Mouse (Mus musculus) CH12F3 (cell line): ENCODE results near the gene Gm9970.

Source experiments
- in situ Hi-C: fragments of 300-500 bp; cut with MboI; formaldehyde crosslinking; loops from 2 replicates; pipeline ENCODE4 v1.14.3; 2020; ENCODE audit warnings: low sequenced_read_pairs

Gene Gm9970

DNA sequence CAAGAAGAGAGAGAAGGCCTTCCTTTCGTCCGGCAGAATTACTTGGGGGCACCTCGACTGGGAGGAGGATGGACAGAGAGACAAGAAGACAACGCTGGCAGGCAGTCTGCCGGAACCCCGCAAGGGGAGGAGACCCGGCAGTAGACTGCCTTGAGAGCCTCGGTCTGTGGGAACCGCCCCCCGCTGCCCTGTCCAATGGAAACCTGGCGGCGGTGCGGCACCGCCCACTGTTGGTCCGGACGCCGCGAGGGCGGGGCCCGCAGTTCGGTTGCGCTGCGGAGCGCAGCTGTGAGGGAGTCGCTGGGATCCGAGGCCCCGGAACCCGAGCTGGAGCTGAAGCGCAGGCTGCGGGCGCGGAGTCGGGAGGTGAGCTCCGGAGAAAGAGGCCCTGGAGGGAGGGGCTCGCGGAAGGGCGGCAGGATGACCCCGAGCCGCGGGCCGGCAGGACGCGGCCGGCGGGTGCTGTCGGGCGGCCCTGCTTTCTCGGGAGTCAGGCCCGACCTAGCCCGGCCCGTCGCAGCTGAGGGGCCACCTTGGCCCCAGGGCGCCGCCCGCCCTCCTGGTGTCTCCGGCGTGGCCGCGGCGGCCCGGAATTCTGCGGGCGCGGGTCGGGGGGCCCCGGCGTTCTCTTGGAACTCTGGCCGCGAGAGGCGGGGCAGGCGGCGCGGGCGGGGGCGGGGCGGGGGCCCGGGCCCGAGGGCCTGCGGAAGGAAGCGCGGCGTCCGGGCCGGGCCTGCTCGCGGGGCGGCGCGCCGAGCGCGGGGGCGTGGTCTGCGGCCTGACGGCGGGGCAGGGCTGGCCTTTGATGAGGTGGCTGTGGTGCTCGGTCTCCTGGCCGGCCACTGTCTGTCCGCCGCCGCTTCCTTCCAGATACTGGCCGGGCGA lies at the start of gene Gm9970, which contains the start of gene Nrbp1:
TSS of gene Gm9970 (minus strand) at position 596 of the 885 bp plus-strand sequence.
TSS of gene Nrbp1 (plus strand) at position 228 of the 885 bp plus-strand sequence.
- in situ Hi-C loops = no loop called here

DNA sequence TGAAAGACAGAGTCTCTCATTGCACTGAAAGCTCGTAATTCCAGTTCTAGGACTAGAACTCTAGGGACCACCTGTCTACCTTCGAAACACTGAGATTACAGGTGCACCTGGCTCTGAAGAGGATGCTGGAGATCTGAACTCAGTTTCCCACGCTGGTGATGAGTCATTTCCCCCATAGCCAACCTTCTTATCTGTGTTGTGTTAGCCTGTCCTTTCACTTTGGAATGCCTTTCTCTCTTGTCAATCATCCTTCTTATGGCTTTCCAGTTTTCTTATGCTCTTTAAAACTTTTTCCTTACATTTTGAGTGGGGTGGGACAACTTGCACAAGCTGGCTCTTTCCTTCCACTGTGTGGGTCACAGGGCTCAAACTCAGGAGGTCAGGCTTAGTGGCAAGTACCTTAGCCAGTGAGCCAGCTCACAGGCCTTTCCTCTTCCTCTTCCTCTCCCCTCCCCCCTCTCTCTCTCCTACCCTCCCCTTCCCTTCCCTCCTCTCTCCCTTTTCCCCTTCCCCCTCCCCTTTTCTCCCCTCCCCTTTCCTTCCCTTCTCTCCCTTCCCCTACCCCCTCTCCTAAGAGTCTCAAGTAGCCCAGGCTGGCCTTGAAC lies 48.7 kb upstream of the Gm9970 start:
- in situ Hi-C loops = no loop called here

DNA sequence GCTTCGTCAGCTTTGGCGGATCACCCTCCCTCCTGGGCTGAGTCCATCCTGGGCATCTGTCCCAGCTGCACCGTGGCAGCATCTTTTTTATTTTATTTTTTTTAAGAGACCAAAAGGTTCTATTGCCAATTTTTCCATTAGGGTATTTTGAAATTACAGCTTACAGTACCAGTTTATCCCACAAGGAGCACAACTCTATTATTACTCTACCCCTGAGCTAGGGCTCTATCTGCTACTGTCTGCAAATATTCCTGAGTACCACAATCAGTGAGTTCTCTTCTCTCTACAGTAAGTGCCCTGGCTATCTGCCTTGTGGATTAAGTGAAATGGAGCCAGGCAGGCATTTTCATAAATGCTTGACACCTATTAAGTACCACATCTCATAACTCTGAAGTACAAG lies 47.6 kb upstream of the Gm9970 start:
- in situ Hi-C loops = no loop called here

DNA sequence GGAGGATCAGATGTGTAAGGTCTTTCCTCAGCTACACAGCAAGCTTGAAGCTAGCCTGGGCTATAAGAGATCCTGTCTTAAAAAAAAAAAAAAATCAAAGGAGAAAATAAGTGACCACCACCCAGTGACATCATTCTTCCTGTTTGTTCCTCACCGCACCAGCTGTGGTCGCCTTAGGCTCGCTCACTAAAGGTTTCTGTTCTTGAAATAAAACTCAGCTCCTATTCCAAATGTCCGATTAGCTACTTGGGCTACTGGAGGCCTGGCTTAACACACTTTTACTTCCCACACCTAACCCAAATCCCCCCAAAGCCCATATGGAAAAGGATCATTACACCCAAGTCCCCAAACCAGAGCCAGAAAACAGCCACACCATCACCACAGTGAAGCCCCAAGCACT lies 47.2 kb upstream of the Gm9970 start:
- in situ Hi-C loops = no loop called here

DNA sequence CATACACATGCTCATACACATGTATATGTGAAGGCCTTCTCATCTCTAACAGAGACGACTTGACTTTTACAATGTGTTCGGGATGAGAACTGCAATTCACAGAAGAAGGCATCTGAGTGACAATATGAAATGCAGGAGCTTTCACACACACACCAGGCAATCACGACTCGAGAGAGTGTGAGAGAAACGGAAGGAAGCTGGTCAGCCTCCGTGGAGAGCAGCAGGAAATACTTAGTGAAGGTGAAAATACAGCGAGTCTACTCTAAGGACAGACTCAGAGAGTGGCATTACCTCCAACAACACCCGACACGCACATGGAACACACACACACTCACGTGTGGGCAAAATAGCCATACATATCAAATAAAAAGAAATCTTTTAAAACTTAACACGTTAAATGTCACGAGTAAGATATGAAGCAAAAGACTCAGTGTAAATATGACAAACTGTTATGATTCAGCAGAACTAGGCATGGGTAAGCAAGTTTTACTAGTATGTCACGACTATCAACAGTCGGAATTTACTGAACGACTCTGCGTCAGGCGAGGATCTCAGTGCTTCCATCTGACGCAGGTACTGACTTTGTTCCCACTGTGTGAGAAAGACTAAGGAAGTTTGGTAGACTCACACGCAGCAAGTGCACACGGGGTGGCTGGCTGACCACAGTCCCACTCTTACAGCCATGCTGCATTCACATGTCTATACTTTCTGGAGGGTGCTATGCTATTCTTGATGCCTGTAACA lies 38.4 kb upstream of the Gm9970 start:
- in situ Hi-C loops = no loop called here

DNA sequence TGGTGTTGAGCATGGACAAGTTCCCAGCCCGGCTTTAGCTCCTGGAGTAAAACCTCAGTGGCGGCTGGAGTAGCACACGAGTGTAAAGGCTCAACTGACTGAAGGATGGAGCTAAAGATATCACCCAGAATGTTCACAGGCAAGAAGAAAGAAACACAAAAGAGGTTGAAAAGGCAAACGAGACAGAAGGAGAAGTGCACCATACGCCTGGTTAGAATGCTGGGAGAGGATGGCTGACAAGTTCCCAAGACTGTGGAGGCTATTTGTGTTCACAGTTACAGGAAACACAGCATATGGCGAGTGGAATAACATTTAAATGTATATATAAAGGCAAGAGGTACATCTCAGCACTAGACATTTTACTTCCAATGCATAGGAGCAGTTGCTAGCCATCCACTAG lies 32.0 kb upstream of the Gm9970 start:
- in situ Hi-C loops = no loop called here

DNA sequence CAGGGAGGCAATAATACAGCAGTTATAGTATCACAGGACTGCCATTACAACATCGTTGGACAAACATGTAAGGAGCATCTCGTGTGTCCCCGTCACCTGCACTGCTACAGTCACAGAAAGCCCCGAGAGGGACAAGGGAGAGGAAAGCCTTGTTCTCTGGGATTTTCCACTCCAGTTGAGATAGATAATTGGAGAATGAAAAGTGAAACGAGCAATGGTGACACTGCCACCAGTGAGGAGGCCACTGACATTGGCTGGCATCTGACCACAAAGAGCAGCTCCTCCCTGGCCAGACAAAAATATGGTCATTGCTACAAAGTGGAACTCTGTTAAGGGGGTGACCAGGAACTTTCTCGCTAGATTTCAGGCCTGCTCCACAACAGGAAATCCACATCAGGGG lies 26.7 kb upstream of the Gm9970 start:
- in situ Hi-C loops = no loop called here

DNA sequence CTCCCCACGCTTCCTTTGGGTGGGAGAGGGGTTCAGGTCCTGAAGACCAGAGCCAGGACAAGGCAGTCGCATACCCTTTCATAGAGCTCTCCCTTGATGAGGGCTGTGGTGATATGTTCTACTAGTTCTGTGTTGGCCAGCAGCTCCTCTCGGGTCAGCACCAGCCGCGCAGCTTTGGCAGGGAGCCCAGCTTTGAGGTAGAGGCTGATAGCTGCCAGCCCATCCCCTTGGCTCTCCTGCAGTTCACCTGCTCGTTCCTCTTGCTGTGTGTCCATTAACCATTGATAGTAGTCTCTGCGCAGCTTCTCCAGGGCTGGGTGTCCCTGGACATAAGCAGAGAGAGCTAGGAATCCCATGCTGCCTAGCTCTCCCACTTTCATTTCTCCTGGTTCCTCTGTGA lies 25.1 kb upstream of the Gm9970 start:
- in situ Hi-C loops = no loop called here

DNA sequence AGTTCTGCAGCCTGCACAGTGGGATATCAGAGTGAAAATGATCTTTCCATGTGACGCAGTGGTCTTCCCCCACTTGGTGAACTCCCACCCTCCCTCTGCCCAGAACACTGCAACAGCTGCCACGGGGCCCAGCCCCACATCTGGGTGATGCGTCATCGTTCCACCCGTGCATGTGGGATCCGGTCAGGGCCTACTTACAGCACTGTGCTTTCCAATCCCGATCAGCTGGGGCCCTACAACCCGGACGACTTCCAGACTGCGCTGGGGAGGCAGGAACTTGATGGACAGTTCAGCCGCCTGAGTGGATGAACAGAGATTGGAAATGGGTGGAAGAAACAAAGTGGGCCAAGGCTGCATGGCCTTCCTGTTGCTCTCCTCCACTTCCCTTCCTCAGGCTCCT lies 16.6 kb upstream of the Gm9970 start:
- in situ Hi-C loops = no loop called here

DNA sequence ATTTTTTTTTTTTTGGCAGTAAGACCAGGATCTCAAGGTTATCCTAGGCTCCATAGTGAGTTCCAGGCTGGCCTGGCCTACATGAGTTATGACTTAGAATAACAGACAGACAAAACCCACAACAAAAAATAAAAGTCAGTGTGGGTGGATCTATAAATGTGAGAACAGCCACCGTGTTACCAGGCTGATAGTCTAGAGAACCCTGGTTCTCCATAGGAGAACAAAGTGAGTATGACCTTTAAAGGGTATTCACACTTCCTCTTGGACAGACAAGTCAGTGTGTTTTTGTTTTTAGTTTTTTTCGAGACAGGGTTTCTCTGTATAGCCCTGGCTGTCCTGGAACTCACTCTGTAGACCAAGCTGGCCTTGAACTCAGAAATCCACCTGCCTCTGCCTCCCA lies 14.9 kb upstream of the Gm9970 start:
- in situ Hi-C loops = no loop called here

DNA sequence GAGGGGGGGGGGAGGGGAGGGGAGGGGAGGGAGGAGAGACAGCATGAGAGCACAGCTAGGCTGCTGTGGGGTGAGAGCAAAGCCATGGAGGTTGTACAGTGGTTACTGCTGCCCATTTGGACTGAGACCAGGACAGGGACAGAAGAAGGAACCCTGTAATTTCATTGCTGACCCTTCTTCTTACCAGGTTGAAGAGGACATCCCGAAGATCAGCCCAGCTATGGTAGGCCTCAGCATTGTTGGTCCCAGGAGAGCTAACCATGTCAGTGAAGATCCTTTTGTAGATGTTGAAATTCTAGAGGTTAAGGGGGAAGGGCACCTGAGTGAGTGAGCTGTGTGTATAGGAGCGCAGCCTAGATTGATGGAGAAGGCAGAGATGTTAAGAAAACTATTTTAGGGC lies 14.3 kb upstream of the Gm9970 start:
- in situ Hi-C loops = no loop called here

DNA sequence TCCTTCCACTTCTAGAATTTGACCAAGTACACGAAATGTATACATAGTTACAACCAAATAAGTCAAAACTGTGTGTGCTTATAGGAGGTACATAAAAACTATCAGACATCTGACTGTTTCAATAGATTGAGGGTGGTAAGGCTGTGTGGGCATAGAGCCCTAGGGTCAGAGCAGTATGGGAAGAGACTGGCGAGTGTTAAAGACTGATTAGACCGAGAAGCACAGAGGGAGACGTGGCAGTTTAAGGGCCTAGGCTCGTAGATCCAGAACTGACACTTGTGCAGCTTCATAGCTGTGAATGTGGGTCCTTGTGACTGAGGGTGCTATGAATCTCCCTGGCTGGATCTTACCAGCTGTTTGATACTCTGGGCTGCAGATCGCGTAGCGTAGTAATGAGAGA lies 13.9 kb upstream of the Gm9970 start:
- in situ Hi-C loops = no loop called here

DNA sequence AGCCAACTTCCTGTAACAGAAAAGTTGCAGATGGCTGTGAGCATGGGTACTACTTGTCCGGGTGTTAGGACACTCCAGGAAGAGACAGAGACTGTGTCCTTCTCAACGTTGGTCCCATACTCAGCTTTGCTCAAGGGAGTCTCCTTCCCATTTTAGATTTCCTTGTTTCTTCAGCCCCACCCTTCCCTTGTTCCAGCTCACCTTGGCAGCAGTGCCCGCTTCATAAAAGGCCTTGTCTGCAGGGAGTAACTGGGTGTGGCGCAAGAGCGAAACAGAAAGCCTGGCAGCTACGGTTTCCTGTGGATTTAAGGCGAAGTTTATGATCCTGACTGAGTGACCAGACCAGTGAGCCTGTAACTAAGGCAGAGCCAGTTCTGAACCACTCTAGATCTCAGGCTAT lies 13.4 kb upstream of the Gm9970 start:
- in situ Hi-C loops = no loop called here

DNA sequence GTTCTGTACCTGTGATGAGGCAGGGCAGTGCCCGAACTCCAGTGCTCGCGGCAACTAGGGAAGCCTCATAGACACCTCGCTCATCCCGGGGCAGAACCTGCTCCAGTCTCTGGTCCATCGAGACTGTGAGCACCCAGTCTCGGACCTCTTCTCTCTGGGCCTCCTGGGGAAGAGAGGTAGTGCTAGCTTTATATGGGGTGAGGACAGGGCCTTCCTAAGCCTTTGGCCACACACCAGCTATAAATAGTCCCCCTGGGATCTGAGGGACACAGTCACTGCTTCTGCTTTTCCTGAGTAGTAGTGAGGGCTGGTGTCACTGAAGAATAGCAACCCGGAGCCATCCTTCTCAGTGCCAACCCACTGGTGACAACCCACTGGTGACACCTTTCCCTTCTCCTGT lies 12.8 kb upstream of the Gm9970 start:
- in situ Hi-C loops = no loop called here

DNA sequence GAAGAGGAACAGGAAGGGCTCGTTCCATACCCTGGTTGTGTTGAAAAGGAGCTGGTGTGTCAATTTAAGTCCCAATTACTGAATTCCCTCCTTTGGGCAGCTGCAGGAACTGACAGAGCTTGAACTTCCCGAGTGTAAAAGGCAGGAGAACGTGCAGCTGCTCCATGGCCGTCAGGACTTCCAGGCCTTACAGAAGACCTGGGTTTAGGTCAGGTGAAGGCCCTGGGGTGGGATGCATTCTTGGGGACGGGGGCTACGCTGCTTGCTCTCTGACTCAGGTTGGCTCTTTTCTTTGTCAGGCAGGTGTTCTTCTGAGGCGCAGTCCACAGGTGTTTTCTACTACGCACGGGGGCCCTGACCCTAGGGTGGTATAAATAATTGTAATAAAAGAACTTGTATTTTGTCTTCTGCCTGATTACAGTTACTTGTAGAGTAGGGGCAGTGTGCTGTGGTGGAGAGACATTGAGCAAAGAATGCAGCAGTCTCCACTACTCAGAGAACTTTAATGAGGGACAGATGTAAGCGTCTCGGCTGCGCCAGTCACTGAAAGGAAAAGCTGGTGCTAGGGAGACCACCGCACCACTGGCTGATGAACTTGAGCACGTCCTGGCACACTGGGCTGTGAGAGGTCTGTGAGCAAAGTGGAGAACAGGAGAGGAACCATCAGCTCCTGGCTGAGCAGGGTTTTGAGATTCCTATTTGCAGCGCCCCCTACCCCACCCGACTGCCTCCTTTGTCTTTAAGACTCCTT lies 11.9 kb upstream of the Gm9970 start:
- in situ Hi-C loops = no loop called here

DNA sequence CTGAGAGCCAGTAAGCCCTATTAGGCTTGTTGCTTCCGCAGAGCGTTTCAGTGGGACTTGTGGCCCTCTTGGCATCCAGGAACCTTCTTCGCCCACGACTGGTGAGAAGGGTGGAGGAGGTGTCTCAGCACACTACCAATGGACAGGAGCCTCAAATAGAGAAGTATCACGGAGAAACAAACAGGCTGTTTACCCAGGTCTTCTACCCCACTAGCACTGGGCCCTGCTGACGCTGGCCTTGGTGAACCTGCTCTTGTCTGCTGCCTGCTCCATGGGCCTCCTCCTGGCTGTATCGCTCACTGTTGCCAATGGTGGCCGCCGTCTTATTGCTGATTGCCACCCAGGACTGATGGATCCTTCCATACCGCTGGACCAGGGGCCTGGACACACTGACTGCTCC lies 11.1 kb upstream of the Gm9970 start:
- in situ Hi-C loops = no loop called here

DNA sequence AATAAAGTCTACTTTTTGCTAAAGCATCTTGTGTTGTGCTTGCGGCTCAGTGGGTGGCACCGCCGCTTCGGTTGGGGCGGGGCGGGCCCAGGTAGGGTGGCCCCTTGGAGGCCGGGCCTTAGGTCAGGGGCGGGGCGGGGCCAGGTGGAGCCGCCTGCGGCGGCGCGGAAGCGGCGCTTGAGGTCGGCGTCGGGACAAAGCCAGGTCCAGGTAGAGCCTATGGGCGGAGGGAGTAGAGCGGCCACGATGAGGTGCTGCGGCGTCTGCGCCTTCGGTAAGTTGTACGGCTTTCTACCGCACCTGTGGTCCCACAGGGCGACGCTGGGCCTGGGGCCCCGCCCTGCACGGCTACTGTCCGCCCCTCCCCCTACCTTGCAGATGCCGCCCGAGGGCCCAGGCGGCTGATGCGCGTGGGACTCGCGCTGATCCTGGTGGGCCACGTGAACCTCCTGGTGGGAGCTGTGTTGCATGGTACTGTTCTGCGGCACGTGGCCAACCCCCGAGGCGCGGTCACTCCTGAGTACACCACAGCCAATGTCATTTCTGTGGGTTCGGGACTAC lies 10.6 kb upstream of the Gm9970 start, which contains the start of gene Krtcap3:
TSS of gene Krtcap3 (plus strand) at position 151 of the 561 bp plus-strand sequence.
- in situ Hi-C loops = no loop called here

DNA sequence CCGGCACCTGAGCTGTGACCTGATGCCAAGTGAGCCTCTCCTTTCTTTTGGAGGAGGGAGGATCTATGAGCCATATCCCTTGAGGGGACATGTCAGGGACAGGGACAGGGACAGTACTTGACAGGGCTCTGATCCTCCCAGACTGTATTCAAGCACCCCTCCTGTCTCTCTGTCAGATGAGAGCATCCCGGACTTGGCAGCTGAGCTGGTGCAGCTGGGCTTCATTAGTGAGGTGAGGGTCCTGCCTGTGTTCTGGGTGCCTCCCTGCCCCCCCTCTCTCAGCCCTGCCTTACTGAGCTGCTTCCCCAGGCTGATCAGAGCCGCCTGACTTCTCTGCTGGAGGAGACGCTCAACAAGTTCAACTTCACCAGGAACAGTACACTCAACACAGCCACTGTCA lies 9.7 kb upstream of the Gm9970 start:
- in situ Hi-C loops = no loop called here

DNA sequence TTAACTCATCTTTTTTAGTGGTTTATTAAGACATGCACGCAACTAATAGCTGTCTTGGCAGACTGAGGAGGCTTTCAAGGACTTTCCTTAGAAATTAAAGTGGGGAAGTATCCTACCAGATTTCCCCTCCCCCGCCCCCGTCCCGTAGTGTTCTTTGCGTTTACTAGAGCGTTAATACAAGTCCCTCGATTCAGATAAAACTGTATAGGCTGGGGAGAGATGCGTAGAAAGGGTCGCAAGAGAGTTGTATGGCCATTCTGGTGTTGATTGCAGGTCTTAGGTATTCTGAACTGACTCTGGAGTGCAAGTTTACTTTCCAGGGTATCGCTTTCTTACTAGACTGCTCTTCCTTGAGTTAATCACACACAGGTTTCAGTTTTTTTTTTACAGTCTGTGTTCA lies 1.2 kb upstream of the Gm9970 start:
- in situ Hi-C loops = no loop called here

DNA sequence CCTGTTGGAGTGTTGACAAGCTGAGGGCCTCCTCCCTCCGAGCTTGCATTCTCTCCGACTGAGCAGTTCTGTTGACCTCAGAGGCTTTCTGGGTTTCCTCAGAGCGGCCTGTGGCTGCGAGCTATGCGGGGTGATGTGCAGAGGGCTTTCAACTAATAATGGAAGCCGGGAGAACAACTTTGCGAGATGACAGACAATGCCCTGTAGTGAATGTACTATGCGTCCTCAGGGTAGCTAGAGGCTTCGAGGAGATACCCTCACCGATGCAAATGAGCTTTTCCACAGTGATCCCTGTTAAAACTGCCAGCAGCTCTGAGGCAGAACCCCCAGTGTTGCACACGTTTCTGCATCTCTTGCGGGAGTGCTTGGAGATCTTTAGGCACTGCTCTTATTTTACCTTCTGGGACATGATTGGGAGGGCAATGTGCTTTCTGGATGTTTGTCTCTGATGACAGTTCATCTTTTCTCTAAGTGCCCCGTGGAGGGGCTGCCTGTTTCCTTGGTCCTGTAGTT lies 546 bp upstream of the Gm9970 start:
- in situ Hi-C loops = no loop called here
